Mouse (Mus musculus) right cerebral cortex, postnatal 14 days (tissue): Measurements from ENCODE around the gene Mblac1.
"Not testable (repeated sequence)": the region's sequence is repeated elsewhere in the genome, so short reads cannot be mapped to it uniquely, and the experiment has no call there.

Source experiments
- DNase-seq: peaks from one replicate; pipeline ENCODE4 v3.0.0; 2022

Gene Mblac1

GRCm38 (mm10) chr5:138216632-138217031 lies 22.5 kb downstream of the Mblac1 start:
- DNase-seq = not testable (repeated sequence)

- DNase-seq = no peak
Observed at GRCm38 (mm10) chr5:138219864-138220263, 25.8 kb downstream of the Mblac1 start.

- DNase-seq = peak; percentile 95
Observed at GRCm38 (mm10) chr5:138222111-138222510, 28.0 kb downstream of the Mblac1 start.

GRCm38 (mm10) chr5:138223287-138223686 lies 29.2 kb downstream of the Mblac1 start:
- DNase-seq = peak; percentile 10

- no peak for DNase-seq
Observed at GRCm38 (mm10) chr5:138225700-138226099, 31.6 kb downstream of the Mblac1 start, which contains the start of gene Nxpe5. TSS of gene Nxpe5 (plus strand) at chr5:138225898.

- no peak for DNase-seq
Observed at GRCm38 (mm10) chr5:138226491-138226890, 32.4 kb downstream of the Mblac1 start.

GRCm38 (mm10) chr5:138227367-138227766 lies 33.3 kb downstream of the Mblac1 start:
- DNase-seq = no peak

GRCm38 (mm10) chr5:138228026-138228425 lies 33.9 kb downstream of the Mblac1 start:
- DNase-seq = peak; percentile 38

- DNase-seq = no peak
Observed at GRCm38 (mm10) chr5:138229511-138229910, 35.4 kb downstream of the Mblac1 start.

GRCm38 (mm10) chr5:138233778-138234177 lies 39.7 kb downstream of the Mblac1 start:
- no peak for DNase-seq

- no peak for DNase-seq
Observed at GRCm38 (mm10) chr5:138234224-138234623, 40.1 kb downstream of the Mblac1 start.

- no peak for DNase-seq
Observed at GRCm38 (mm10) chr5:138241511-138241910, 47.4 kb downstream of the Mblac1 start.
